Mouse (Mus musculus) thymus, postnatal 10 days (tissue): Measurements from ENCODE around the gene 1700021F05Rik.
"Not testable (repeated sequence)": the region's sequence is repeated elsewhere in the genome, so short reads cannot be mapped to it uniquely, and the experiment has no call there.

ENCODE experiments used
- DNase-seq, 2 experiments: peaks; one replicate each; pipeline ENCODE4 v3.0.0; 2021; ENCODE audit warnings: low spot score in 2 of 2

1700021F05Rik gene

DNA sequence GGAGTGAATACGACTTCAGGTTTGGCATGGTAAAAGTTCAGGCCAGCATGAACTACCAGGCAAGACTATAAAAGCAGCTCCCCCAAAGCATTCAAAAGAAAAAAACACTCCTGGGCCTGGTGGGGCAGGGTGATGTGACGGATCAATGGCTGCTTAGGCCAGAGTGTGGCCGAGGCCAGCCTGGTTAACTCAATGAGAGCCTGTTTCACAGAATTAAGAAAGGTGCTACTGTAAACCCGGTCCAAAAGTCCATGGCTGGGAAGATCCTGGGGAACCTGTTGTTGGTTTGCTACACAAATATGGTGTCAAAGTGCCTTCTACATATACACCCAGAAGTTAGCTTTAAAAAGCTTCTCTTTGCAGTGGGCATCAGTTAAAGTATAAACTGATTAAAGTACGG is 2.0 kb downstream of the 1700021F05Rik start:
- no peak for DNase-seq

GRCm38 (mm10) chr10:43537652-43538051 is 3.1 kb downstream of the 1700021F05Rik start:
- DNase-seq, result no peak

DNA sequence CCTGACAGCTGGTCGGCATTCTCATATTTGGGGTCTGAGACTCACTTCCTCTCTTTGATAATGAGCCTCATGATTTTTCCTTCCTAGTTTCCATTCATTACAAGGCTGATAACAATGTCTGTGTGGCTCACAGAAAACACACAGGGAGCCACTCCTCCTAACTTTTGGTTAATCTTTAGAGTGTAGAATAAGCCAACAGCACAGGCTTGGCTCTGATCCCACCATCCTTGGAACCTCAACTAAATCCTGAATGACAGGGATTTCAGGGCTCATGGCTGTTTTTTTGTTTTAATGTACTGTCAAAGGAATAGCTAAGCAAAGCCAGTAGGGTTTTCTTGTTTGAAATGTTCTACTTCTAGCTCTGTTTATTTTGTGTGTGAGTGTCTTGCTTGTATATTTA is 6.4 kb downstream of the 1700021F05Rik start:
- no peak for DNase-seq

- DNase-seq, result no peak
Observed at GRCm38 (mm10) chr10:43527283-43528269, 13.2 kb downstream of the 1700021F05Rik start.

- DNase-seq, result not testable (repeated sequence)
Observed at GRCm38 (mm10) chr10:43523931-43524330, 16.9 kb downstream of the 1700021F05Rik start, which contains the start of gene Gm9803. Gene Gm9803, plus strand, starts transcription at chr10:43524084.

- no peak for DNase-seq
Observed at GRCm38 (mm10) chr10:43519977-43520376, 20.8 kb downstream of the 1700021F05Rik start.

DNA sequence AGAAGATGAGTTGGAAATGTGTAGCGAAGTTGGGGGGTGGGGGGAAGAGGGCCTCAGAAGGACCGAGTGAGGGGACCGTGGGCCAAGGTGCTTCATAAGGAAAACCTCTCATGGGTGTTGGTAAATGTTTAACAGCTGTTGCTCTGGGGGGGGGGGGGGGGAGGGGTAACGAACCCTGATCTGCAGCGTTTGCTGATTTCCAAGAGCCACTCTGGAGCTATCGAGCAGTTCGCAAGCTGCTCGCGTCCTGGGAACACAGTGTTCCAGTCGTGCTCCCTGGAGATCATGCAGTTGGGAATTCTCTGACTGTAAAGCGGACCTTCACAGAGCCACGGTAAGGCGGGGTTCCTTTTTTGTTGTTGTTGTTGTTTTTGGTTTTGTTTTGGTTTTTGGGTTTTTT is 22.4 kb downstream of the 1700021F05Rik start:
- DNase-seq, result no peak

DNA sequence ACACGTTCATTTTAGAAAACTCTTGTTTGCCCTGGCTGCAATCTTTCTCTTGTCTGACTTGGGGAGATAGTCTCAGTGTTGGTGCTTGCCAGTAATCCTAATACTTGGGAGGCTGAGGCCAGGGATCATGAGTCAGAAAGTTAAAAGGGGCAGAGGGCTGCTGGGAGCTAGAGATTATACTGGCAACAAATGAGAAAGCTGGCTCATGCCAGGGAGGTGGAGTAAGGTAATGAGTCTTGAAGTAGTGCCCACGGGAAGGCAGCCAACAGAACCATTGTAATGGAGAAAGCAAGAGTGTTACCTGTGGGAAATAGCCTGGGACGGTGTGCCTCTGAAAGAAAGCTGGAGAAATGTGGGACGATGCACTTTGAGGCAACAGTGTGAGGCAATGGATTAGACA is 23.0 kb downstream of the 1700021F05Rik start:
- DNase-seq, result no peak

GRCm38 (mm10) chr10:43516992-43517660 is 23.7 kb downstream of the 1700021F05Rik start:
- no peak for DNase-seq

GRCm38 (mm10) chr10:43512976-43513375 is 27.8 kb downstream of the 1700021F05Rik start:
- no peak for DNase-seq

DNA sequence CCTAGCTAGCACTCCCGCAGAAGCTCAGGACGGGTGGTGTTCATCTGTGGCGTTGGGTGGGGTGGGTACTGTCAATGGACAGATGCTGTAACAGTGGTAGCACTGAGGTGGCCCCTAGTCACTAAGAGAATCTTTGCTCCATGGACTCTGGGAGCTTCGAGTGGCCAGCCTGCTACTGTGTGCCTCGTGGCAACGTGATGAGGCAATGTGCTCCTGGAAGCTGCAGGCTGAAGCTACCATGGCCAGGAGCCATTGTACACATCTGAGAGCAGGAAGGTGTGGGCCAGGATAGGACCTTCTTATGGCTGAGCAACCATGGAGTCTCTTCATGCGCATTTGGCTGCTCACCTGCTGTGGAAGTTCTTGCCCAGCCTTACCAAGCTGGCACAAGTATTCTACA is 31.6 kb downstream of the 1700021F05Rik start:
- DNase-seq, result no peak

GRCm38 (mm10) chr10:43507051-43507450 is 33.7 kb downstream of the 1700021F05Rik start:
- no peak for DNase-seq

- DNase-seq, result no peak
Observed at GRCm38 (mm10) chr10:43504291-43504690, 36.5 kb downstream of the 1700021F05Rik start.

- no peak for DNase-seq
Observed at GRCm38 (mm10) chr10:43502599-43502998, 38.2 kb downstream of the 1700021F05Rik start.

DNA sequence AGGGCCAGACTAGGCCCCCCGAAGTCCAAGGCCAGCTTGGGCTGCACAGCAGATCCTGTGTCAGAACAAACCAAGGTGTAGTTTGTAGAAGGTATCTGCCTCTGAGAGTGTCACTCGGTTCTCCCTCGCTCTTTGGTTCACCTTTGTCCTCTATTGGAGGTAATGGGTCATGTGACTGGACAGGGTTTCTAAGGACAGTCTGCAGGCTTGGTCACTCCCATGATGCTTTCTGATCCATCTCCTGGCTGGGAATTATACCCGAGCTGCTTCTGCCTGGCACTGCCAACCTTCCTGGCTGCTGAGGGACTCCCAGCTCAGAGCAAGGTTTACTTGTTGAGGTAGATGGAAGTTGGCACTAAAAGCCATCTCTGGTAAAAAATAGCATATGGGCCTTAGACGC is 49.9 kb downstream of the 1700021F05Rik start:
- no peak for DNase-seq

GRCm38 (mm10) chr10:43490034-43490433 is 50.8 kb downstream of the 1700021F05Rik start:
- DNase-seq, result no peak

- DNase-seq, result no peak
Observed at GRCm38 (mm10) chr10:43489550-43489949, 51.2 kb downstream of the 1700021F05Rik start.

- DNase-seq, result no peak
Observed at GRCm38 (mm10) chr10:43489139-43489538, 51.7 kb downstream of the 1700021F05Rik start.

DNA sequence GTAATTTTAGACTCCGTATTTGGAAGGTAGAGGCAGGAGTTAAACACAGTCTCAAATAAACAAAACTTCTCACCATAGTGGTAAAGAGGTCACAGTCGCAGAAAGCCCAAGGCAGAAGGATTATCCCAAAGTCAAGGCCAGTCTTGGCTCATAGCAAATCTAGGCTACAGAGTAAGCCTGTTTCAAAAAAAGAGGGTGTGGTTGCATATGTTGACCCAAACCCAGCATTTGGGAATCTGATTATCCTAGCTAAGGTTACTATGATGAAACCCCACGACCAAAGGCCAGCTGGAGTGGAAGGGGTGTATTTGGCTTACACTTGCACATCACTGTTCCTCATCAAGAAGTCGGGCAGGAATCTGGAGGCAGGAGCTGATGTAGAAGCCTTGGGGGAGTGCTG is 52.5 kb downstream of the 1700021F05Rik start:
- DNase-seq, result no peak

DNA sequence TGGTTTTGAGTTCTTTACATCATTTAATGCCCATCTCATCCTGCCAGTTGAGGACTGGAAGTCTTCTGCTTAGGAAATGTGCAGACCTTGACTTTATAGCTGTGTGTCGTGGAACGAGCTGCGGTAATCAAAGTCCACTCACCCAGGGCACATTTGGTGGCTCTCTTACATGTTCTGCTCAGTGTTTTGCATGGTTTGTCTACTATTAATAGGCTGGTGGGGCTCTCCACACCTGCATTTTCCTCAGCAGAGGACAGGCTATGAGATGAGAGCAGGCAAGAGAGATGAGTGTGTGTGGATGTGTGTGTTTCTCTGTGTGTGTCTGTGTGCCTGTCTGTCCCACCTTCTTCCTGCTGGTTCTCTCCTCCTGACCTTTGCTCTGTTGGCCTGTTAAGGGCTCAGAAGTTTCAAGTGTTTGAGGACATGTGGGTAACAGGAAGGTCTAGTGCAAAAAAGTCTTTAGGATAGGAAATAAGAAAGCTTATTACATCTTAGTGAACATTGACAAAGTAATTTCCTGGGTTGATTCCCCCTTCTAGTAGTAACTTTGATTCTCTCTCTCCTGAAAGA is 53.3 kb downstream of the 1700021F05Rik start:
- no peak for DNase-seq

DNA sequence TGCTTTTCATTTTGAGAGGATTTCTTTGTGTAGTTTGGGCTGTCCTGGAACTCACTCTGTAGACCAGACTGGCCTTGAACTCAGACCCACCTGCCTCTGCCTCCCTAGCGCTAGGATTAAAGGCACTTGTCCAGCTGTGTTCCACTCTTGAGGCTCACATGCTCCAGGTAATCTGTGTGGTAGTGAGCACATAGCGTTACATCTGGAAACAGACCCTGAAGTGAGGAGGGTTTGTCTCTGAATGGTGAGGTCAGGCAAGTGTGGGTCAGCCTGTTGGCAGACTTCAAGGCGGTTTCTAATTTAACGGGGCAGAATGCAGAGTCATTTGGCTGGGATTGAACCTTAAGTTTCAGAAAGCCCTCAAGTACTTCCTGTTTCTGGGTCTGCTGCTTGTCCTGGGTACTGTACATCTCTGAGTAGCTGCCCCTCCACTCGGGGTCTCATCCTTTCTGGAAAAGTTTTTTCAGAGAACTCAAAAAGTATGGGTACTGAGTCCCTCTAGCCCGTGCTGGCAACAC is 55.0 kb downstream of the 1700021F05Rik start:
- no peak for DNase-seq

DNA sequence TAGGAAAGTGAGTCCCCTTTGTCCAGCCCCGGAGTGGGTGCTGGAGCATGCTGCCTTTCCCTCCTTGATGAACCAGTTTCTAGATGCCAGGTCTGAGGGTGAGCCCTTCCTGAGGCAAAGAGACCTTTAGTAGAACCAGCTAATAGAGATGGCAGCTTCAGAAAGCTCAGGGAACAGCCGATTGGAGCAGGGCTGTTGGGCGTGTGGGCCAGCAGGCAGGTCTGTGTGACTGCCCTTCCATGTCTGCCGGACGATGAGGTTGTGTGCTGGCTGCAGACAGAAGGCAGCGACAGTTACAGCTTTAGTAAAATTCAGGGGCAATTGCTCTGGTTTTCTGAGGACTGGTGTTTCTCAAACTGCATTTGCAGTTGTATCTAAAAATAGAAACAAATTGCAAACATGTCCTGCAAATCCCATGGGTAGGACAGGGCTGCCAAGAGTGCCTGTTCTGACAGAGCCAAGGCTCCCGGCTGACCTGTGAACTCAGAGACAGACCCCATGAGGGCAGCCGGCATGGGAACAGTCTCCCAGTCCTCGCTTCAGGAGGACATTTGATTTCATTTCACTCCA is 57.3 kb downstream of the 1700021F05Rik start:
- no peak for DNase-seq
